Mouse (Mus musculus): ENCODE results near the gene Ppp2r5b.

The Ppp2r5b gene

DNA sequence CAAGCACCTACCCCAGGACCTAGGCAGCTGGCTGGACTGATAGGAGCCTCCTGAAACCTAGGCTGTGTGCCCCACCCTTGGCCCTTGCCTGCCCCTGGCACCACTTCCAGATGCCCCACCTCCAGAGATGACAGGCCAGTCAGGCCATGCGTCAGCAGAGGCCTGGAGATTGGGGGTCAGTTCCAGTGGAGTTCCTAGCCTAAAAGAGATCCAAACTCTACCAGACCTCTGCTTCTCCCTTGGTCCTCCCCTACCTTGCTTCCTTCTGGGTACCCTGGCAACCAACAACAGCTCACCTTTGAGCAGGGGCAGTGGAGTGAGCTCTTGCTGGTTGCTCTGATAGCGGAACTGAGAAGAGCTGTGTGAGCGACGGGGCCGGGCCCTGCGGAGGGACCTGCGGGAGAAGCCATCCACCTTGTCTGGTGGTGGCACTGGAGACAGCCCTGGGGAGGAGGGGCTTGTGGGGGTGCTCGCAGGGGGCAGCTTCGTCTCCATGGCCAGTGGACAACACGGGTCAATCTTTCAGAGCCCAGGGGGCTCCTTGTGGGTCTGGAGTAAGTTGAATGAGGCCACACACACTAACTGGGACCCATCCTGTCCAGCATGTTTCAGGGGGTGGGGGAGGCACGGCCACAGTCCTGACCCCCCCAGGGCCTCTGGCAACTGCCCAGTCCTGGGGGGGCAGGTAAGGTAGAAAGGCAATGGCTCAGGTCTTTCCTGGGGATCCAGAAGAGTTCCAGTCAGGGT is 1.2 kb downstream of the Ppp2r5b start:
- no peak for DNase-seq

DNA sequence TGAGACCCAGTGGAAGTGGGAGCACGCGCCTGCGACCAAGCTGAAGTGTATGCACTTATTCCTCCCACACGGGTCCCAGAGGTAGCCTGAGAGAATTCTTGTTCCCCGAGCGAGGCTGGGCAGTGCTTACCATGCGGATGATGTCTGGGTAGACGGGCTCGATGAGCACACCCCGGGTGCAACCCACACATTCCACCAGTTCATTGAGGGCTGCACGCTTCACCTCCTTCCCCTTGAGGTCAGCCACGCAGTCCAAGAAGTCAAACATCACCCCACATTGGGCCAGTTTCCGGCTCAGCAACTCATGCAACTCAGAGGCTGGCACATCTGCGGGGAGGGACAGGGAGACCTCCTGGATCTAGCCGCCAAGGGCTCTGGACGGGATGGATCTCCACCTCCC is 2.0 kb downstream of the Ppp2r5b start:
- no peak for DNase-seq

DNA sequence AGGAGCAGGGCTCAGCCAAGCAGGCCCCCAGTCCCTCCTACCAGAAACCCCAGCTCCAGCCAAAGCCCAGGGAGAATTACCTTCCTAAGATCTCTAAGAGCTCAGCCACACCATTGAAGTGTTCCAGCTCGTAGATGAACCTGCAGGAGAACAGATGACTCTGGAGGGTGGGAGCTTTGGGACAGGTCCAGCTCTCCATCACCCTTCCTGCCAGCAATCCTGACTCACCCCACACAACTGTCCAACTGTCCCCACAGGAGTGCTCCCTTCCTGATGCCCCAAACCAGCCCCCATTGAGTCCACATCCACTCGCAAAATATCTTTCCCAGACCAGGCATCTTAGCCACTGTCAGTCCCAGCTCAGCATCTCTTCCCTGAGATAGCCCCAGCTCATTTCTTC is 4.6 kb downstream of the Ppp2r5b start:
- DNase-seq = no peak

DNA sequence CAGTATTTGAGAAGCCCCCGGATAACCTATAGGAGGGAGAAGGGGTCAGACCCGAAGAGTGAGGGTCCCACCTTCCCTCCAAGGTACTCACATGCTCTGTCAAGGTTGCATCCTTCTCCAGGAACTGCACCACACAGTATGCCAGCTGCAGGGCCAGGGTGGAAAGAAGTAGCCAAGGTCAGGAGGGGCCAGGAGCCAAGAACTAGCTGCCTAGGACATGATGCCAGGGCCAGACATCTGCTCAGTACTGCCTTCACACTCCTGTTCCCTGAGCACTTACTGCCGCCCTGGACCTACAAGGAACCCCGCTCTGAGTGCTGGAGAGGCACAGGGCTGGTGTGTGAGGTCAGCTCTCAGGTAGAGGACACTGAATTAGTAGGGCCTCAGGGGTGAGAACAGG is 5.3 kb downstream of the Ppp2r5b start:
- DNase-seq = no peak

DNA sequence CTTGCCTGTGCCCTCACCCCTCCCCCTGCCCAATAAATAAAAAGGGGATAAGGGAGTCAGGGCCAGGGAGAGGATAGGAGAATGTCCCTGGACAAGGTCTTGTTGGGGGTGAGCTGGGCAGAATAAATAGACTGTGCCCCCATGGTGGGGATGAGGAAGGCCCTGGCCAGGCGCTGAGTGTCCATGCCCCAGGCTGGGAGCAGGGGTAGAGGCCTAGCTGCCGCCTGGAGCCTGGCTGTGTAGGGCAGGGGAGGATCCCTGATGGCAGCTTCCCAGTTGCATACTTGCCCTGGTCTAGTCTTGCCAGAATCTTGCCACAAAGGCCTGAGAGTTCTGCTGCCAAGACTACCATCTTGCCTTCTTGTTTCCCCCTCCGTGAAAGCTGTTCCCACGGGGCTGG is 7.8 kb downstream of the Ppp2r5b start:
- no peak for DNase-seq

DNA sequence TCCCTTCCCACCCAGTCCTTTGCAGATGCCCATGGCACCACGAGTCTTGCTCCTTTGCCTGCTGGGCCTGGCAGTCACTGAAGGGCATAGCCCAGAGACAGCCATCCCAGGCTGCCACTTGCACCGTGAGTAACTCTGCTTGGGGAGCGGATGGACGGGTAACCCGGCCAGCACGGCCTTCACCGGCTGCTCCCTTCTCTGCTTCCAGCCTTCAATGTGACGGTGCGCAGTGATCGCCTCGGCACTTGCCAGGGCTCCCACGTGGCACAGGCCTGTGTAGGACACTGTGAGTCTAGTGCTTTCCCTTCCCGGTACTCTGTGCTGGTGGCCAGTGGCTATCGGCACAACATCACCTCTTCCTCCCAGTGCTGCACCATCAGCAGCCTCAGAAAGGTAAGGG is 8.9 kb downstream of the Ppp2r5b start:
- DNase-seq = no peak

DNA sequence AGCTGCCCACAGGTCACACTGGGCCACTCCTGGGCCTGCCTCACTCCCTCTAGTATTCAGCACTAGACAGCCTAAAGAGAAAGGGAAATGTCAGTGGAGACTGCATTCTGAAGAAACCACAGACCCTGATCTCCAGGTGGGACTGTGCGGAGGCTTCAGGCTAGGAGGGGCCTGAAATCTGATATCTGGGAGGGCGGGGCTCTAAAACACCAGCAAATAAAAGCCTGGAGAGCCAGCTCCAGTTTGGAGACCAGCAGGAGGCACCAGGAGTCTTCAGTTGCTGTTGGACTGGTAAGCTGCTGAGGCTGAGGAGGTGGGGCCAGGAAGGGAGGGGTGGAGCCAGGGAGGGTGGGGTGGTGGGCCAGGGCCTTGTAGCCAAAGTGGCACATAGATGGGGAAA is 9.5 kb downstream of the Ppp2r5b start, which contains the start of gene Gpha2:
Gene Gpha2, plus strand, starts transcription at position 246 of the 400 bp plus-strand sequence.
- no peak for DNase-seq

DNA sequence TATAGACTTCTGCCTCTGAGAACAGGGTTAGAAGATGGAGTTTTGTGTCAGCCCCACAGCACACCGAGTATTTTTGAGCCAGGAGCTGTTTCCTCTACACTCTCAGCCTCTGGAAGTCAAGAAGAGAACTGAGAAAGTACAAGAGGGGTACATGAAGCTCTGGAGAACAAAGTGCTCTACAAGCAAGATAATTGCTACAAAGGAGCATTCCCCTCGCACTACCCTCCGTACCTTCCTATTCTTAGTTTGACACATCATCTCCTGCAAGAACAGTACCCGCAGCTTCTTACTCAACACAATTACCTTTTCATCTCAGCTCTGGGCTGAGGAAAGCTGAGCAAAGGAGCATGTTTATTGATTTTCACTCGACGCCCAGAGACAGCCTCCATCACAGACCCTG is 17.1 kb downstream of the Ppp2r5b start:
- DNase-seq = no peak

DNA sequence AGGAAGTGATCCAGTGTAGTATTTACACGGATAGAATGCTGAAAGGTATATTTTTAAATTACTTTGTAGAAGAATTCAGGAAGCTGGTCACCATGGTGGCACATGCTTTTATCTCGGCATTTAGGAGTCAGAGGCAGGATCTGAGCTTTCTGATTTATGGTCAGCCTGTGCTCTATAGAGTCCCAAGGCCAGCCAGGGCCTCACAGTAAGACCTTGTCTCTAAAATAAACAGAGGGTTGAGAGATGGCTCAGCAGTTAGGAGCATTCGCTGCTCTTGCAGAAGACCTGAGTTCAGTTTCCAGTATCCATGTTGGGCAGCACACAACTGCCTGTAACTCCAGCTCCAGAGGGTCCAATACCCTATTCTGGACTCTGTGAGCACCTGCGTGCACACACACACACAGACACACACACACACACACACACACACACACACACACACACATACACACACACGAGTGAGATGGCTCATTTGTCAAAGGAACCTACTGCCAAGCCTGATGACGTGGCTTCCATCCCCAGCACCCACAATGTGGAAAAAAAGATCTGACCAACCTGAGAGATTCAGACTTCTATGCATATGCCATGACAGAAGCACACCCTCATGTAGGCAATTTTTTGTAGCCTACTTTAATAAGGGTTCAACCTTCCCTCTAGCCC is 19.5 kb downstream of the Ppp2r5b start:
- DNase-seq = no peak

DNA sequence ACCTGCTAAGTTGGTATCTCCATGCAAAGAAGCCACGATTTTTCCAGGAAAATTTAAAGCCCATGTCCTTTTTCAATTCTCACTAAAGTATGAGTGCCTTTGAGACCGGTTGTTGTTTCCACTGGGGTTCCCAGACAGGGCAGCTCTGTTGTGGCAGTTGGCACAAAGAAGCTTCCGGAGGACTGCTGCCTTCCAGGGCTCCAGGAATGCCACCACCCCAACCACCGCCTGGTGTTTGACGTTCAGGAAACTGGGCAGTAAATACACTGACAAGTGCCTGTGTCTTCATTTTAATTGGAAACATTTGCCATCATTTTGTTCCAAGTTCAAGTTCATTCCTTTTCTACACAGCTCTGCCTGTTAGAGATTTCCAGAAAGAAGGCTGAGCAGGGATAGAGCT is 29.0 kb downstream of the Ppp2r5b start:
- DNase-seq = no peak

DNA sequence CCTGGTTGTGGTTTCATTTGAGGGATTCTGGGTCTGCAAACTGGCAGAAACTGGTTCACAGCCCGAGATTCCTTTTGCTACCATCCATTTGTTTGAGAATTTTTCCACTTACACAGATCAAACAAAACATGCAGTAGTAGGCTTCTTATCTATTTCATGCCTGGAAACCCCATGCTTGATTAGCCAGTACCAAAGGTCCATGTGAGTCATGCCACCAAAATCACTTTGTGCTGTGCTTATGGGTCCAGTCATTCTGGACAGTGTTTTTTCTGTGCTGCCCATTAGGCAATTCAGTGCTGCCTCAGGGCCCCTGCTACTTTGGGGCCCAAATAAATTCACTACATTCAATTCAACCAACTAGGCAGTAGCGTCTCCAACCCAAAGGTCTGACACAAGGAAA is 31.4 kb downstream of the Ppp2r5b start:
- DNase-seq = no peak

DNA sequence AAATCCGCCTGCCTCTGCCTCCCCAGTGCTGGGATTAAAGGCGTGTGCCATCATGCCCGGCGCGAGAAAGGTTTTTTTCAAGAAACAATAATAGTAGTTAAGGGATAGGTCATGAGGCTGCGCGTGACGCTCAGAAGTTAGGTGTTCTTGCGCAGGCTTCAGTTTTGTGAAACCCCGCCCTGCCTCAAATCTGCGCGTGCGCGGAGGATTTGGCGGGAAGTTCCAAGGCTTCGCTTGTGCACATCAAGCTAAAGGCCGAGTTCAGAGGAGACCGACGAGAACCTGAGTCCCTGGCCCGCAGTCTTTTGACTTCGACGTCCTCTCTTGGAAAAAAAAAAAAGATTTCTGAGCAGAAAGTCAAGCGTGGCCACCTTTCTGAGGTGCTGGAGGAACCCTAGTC is 51.5 kb downstream of the Ppp2r5b start, which contains the start of gene Majin:
Gene Majin, plus strand, starts transcription at position 258 of the 400 bp plus-strand sequence.
- DNase-seq = no peak

DNA sequence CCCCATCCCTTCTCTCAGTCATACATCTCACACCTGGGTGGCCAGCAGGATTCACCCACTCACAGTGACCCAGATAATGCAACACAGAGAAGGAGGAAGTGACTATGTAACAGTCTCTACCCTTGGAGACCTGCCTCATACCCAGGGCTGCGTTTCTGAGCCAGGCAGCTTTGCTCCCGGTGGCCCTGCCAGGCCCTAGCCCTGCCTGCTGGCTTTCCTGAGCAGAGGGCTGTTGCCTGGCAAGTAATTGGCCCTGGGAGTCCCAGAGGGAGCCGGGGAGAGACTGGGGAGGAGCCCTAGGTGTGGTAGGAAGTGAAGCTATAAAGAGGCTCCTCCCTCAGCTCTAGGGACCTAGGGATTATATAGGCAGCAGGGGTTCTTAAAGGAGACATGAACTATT is 53.1 kb downstream of the Ppp2r5b start:
- DNase-seq = no peak

DNA sequence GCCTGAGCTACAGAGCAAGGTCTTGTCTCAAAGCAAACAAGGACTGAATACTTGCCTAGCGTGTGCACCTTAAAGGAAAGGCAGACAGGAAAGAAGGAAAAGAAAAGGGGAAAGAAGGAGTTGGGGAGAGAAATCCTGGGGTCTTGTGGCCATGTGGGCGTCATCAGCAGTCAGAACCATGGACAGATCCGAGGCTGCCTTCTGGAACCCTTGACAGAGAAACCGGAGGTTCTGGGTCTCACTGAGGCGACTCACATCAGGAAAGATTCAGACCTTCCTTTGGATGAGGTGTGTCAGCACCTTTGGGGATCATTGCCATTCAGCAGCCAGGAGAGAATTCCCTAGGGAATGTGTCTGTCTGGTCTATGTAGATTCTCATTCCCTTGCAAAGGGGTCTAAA is 54.0 kb downstream of the Ppp2r5b start:
- DNase-seq = no peak

DNA sequence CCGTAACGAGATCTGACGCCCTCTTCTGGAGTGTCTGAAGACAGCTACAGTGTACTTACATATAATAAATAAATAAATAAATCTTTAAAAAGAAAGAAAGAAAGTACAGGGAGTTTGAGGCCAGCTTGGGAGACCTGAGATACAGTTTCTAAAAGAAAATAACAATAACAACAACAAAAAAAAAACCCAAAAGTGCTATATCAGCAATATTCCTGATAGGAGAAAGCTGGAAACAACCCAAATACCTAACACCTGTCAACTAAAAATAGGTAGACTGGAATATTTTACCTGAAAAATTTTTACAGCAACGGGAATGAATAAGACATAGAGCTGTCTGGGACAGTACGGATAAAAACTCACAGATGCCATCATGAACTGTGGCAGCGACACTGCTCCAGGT is 56.9 kb downstream of the Ppp2r5b start:
- no peak for DNase-seq
